Mouse (Mus musculus) neutrophil, adult 5-6 weeks (primary cell): ENCODE measurements around the gene Rapgefl1. TPM values are rescaled to one million over a fixed set of nuclear protein-coding genes. Genes with fewer than 3 reads are reported as not detected.

Experiments
- ATAC-seq: fragments of 151-379, 151-347 bp; 2 replicates; pipeline ENCODE4 v1.8.0; 2017; ENCODE audit warnings: mild to moderate bottlenecking, moderate TSS enrichment; ENCODE audit not compliant: insufficient number of reproducible peaks, poor library complexity, low FRiP score, severe bottlenecking; ENCODE audit errors: extremely low read depth
- total RNA-seq: library from RNA; stranded (forward); fragments of 200-1000 nt; gene quantifications from 2 replicates; pipeline ENCODE4 v1.2.3, GENCODE M21; 2017

The Rapgefl1 gene
- total RNA-seq, 1 experiment from 2014 or later: 0.58 TPM

- no peak for ATAC-seq
These were observed 66.1 kb downstream of the Rapgefl1 start for GRCm38 (mm10) chr11:98902621-98903245.

Other genes starting within 250 kb of the Rapgefl1 start
- gene Ormdl3, start 249.4 kb upstream of the Rapgefl1 start, total RNA-seq: 18.6 and 23.8 TPM in 2 replicates
- not detected in 2 replicates for gene Lrrc3c, start 238.5 kb upstream of the Rapgefl1 start, total RNA-seq
- gene Gm12355, start 211.1 kb upstream of the Rapgefl1 start, total RNA-seq: not detected in 2 replicates
- gene Gsdma3, start 210.4 kb upstream of the Rapgefl1 start, total RNA-seq: not detected in 2 replicates
- gene Gsdma2, start 190.0 kb upstream of the Rapgefl1 start, total RNA-seq: not detected in 2 replicates
- not detected in 2 replicates for gene Gsdma, start 172.4 kb upstream of the Rapgefl1 start, total RNA-seq
- gene Psmd3, start 154.2 kb upstream of the Rapgefl1 start, total RNA-seq: 33.2 and 37.8 TPM in 2 replicates
- not detected in 2 replicates for gene Csf3, start 135.5 kb upstream of the Rapgefl1 start, total RNA-seq
- gene Med24, start 107.3 kb upstream of the Rapgefl1 start, total RNA-seq: 14.9 and 21.3 TPM in 2 replicates
- gene Thra, start 96.1 kb upstream of the Rapgefl1 start, total RNA-seq: 7.9 and 8.7 TPM in 2 replicates
- 0.47 and 1.8 TPM in 2 replicates for gene Nr1d1, start 61.5 kb upstream of the Rapgefl1 start, total RNA-seq
- gene Msl1, start 41.3 kb upstream of the Rapgefl1 start, total RNA-seq: 191 TPM in 2 replicates
- gene Casc3, start 31.9 kb upstream of the Rapgefl1 start, total RNA-seq: 58.7 and 64.0 TPM in 2 replicates
- 13.4 and 16.2 TPM in 2 replicates for gene Wipf2, start 26.9 kb downstream of the Rapgefl1 start, total RNA-seq
- gene Cdc6, start 71.0 kb downstream of the Rapgefl1 start, total RNA-seq: 2.0 and 2.2 TPM in 2 replicates
- gene Rara, start 91.0 kb downstream of the Rapgefl1 start, total RNA-seq: 131 and 135 TPM in 2 replicates
- gene Gjd3, start 146.2 kb downstream of the Rapgefl1 start, total RNA-seq: not detected in 2 replicates
- gene Top2a, start 187.4 kb downstream of the Rapgefl1 start, total RNA-seq: 2.9 and 5.2 TPM in 2 replicates
- 11.4 and 18.8 TPM in 2 replicates for gene Igfbp4, start 204.5 kb downstream of the Rapgefl1 start, total RNA-seq